25 mouse cellular contexts compared by ENCODE assay signal in the genomic region with DNA sequence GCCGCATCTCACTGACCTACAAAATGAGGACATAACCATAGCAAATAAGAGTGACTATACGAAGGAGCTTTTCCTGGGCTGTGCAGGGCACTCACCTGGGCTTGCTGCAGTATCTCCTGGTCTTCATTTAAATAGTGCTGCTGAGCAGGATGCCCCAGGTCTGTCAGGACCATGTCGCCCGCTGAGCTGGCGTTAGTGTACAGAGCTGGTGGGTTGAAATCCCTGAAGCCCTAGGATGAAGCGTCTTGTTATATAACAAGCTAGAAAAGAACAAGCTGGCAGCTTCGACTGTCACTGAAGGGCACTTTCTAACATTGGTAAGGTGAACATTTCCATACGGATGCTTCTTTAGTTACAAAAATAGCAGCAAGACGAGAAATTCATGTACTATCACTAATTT. TPM values are rescaled to one million over a fixed set of nuclear protein-coding genes. Genes with fewer than 3 reads are reported as not detected.
"Had no signal": no experiment of that assay in that cellular context is flagged by ENCODE, and none has a peak within 500 bp of the region (broad histone marks: within the 10 kb centered on the region; RNA-seq: fewer than 3 reads in every experiment).

No protein-coding gene starts in this region.

- DNase-seq: heart, postnatal 10 days; heart, postnatal 36 days; heart, postnatal 4 days; kidney, adult 11 months; kidney, adult 18-20 months; kidney, adult 2 months; kidney, adult 8-10 months; kidney, adult 9 months; kidney, postnatal 10 days; kidney, postnatal 14 days; kidney, postnatal 25 days; kidney, postnatal 36 days; kidney, postnatal 4 days; layer of hippocampus, adult 9-11 months; layer of hippocampus, postnatal 36 days had no signal

- ATAC-seq: hindbrain, embryonic 16.5 days; hindbrain, postnatal 0 days; inflammation-experienced regulatory T-cells, adult 6 months; intestine, embryonic 15.5 days; intestine, embryonic 16.5 days; intestine, postnatal 0 days had no signal

RNA-seq across cellular contexts. Expression of a gene that starts 33.0 kb away (rescaled TPM):
- total RNA-seq: heart, postnatal 25 days; heart, postnatal 36 days; hematopoietic stem cell, adult 5-6 weeks had no signal

RNA-seq across cellular contexts. Expression of a gene that starts 40.1 kb away (rescaled TPM):
- total RNA-seq: heart, postnatal 25 days; heart, postnatal 36 days; hematopoietic stem cell, adult 5-6 weeks; layer of hippocampus, adult 2 months; layer of hippocampus, postnatal 14 days had no signal
